Mouse (Mus musculus) bone marrow macrophage, adult 2 months (primary cell): Measurements from ENCODE around the gene Sypl.

Experiments used
- CTCF ChIP-seq: IDR thresholded peaks from 2 replicates; pipeline ENCODE4 v1.5.1; 2012; ENCODE audit warnings: low read depth, mild to moderate bottlenecking, low read length, moderate library complexity
- POLR2A ChIP-seq: IDR thresholded peaks from 2 replicates; pipeline ENCODE4 v1.6.1; 2012; ENCODE audit warnings: mild to moderate bottlenecking, low read depth, low read length, borderline replicate concordance

DNA sequence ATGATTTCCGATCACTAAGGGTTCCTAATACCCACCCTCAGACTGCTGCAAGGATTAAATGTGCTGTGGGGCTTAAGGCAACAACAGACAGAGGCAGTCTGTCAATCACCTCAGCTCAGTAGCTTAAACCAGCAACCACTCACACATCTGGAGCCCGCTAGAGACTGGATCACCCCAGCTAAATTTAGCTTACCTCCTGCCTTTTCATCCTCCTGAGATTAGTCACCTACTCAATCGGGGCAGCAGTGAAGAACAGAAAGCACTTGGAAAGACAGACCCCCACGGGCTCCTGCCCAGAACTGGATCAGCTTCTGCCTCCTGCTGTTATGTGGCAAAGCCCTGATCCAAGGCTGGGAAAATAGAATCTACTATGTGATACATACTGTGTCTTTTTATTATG lies 42.1 kb upstream of the Sypl start:
- no peak for TF ChIP-seq CTCF
- no peak for TF ChIP-seq POLR2A
